Mouse (Mus musculus) neural tube, embryonic 12.5 days (tissue): Measurements from ENCODE around the gene Edem3. TPM values are rescaled to one million over a fixed set of nuclear protein-coding genes. Genes with fewer than 3 reads are reported as not detected.
"Not testable (repeated sequence)": the region's sequence is repeated elsewhere in the genome, so short reads cannot be mapped to it uniquely, and the experiment has no call there.

Source experiments
- ATAC-seq: fragments of 200-750 bp; cut with Nextera tagmentation; 2 replicates; pipeline ENCODE4 v1.8.0; 2017; ENCODE audit warnings: low read depth, mild to moderate bottlenecking, moderate TSS enrichment, moderate library complexity; ENCODE audit not compliant: low FRiP score
- H3K27ac ChIP-seq: fragments of 300-500 bp; sonication (generic); 2 replicates; pipeline ENCODE4 v1.5.1; 2016
- H3K27me3 ChIP-seq: fragments of 300-500 bp; sonication (generic); replicated peaks from 2 replicates; pipeline ENCODE4 v1.6.1; 2016; ENCODE audit warnings: mild to moderate bottlenecking
- H3K36me3 ChIP-seq: fragments of 300-500 bp; sonication (generic); 2 replicates; pipeline ENCODE4 v1.6.1; 2016; ENCODE audit warnings: mild to moderate bottlenecking
- H3K4me1 ChIP-seq: fragments of 300-500 bp; sonication (generic); 2 replicates; pipeline ENCODE4 v1.6.1; 2016
- H3K4me2 ChIP-seq: fragments of 300-500 bp; sonication (generic); replicated peaks from 2 replicates; pipeline ENCODE4 v1.6.1; 2016; ENCODE audit warnings: mild to moderate bottlenecking
- H3K4me3 ChIP-seq: fragments of 300-500 bp; sonication (generic); 2 replicates; pipeline ENCODE4 v1.5.1; 2016
- H3K9ac ChIP-seq: fragments of 300-500 bp; sonication (generic); 2 replicates; pipeline ENCODE4 v1.6.1; 2016; ENCODE audit warnings: mild to moderate bottlenecking
- H3K9me3 ChIP-seq: fragments of 300-500 bp; sonication (generic); 2 replicates; pipeline ENCODE4 v1.6.1; 2016; ENCODE audit warnings: mild to moderate bottlenecking
- WGBS: fragments of 180-500 bp; shearing (Covaris S2); methylation state at CpG from one replicate; pipeline ENCODE4 v1.1.7; 2016; 5-methylcytosine and 5-hydroxymethylcytosine counted together
- polyA plus RNA-seq: library from polyadenylated mRNA; unstranded; fragments of >200 nt; fragmentation: Nextera tagmentation; extraction: Ambion mirVana; gene quantifications from 2 replicates; pipeline ENCODE4 v1.2.1, GENCODE M21; 2016

The Edem3 gene
- polyA plus RNA-seq, 1 experiment from 2014 or later, result 26.2 TPM

DNA sequence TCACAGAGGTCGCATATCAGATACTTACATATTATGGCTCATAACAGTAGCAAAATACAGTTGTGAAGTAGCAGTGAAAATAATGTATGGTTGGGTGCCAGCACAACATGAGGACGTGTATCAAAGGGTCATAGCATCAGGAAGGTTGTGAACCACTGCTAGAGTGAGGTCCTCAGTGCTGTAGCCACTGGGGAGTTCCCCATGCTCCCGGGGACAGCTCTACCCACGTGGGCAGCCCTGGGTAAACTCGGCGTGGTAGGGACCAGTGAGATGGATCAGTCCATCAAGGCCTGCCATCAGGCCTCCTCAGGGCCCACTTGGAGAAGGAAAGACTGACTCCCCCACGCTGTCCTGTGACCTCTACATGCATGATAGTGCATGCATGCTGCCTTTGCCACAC, 26.3 kb downstream of the Edem3 start:
- Histone ChIP-seq H3K4me3 (no peak overlapping the region), H3K9ac (no peak overlapping the region), H3K27me3 (no peaks in the 10 kb centered on the region), H3K36me3 (peaks cover 35% of the 10 kb centered on the region), H3K9me3 (no peaks in the 10 kb centered on the region), H3K4me1 (no peaks in the 10 kb centered on the region), H3K4me2 (no peak overlapping the region), H3K27ac (no peak overlapping the region)
- WGBS, result 87% methylated on average over 7 of the region's 7 CpGs
- no peak for ATAC-seq

GRCm38 (mm10) chr1:151783403-151783802, 28.2 kb downstream of the Edem3 start:
- 80% methylated on average over 2 of the region's 2 CpGs for WGBS
- H3K36me3 ChIP-seq, result peaks cover 18% of the 10 kb centered on the region
- H3K9ac ChIP-seq, result no peak overlapping the region
- H3K9me3 ChIP-seq, result no peaks in the 10 kb centered on the region
- no peak for ATAC-seq
- H3K4me3 ChIP-seq, result no peak overlapping the region
- H3K27ac ChIP-seq, result no peak overlapping the region
- H3K4me1 ChIP-seq, result no peaks in the 10 kb centered on the region
- H3K4me2 ChIP-seq, result no peak overlapping the region
- H3K27me3 ChIP-seq, result no peaks in the 10 kb centered on the region

GRCm38 (mm10) chr1:151786406-151786805, 31.2 kb downstream of the Edem3 start:
- Histone ChIP-seq H3K27ac (no peak overlapping the region), H3K27me3 (no peaks in the 10 kb centered on the region), H3K36me3 (peaks cover 18% of the 10 kb centered on the region), H3K4me3 (no peak overlapping the region), H3K4me1 (no peaks in the 10 kb centered on the region), H3K9me3 (no peaks in the 10 kb centered on the region), H3K4me2 (no peak overlapping the region), H3K9ac (no peak overlapping the region)
- WGBS, result 93% methylated on average over 5 of the region's 5 CpGs
- ATAC-seq, result no peak

- Histone ChIP-seq H3K4me2 (no peak overlapping the region), H3K4me3 (no peak overlapping the region), H3K36me3 (peaks cover 12% of the 10 kb centered on the region), H3K4me1 (no peaks in the 10 kb centered on the region), H3K27me3 (no peaks in the 10 kb centered on the region), H3K9me3 (no peaks in the 10 kb centered on the region), H3K27ac (no peak overlapping the region), H3K9ac (no peak overlapping the region)
- WGBS, result 62% methylated on average over 4 of the region's 4 CpGs
- ATAC-seq, result no peak
Measured at GRCm38 (mm10) chr1:151789136-151789535, 34.0 kb downstream of the Edem3 start.

- ATAC-seq, result not testable (repeated sequence)
- WGBS, result 90% methylated on average over 8 of the region's 8 CpGs
Measured at GRCm38 (mm10) chr1:151792076-151792475, 36.9 kb downstream of the Edem3 start.

GRCm38 (mm10) chr1:151802795-151803194, 47.6 kb downstream of the Edem3 start:
- ATAC-seq, H3K4me1 ChIP-seq, H3K9ac ChIP-seq, H3K4me2 ChIP-seq, H3K27ac ChIP-seq, H3K9me3 ChIP-seq, H3K4me3 ChIP-seq, H3K27me3 ChIP-seq: not testable (repeated sequence)
- peaks cover 36% of the 10 kb centered on the region for H3K36me3 ChIP-seq
- 87% methylated on average over 3 of the region's 3 CpGs for WGBS

More at GRCm38 (mm10) chr1:151792076-151792475, 36.9 kb downstream of the Edem3 start:
- H3K36me3 ChIP-seq, result peaks cover 24% of the 10 kb centered on the region
- H3K9ac ChIP-seq, H3K27me3 ChIP-seq, H3K4me2 ChIP-seq, H3K4me1 ChIP-seq, H3K9me3 ChIP-seq, H3K27ac ChIP-seq, H3K4me3 ChIP-seq: not testable (repeated sequence)

GRCm38 (mm10) chr1:151807286-151807685, 52.1 kb downstream of the Edem3 start:
- Histone ChIP-seq H3K4me2 (no peak overlapping the region), H3K4me1 (peaks cover 3% of the 10 kb centered on the region; the same call in 1 of the 2 replicates), H3K27ac (no peak overlapping the region), H3K9me3 (no peaks in the 10 kb centered on the region), H3K36me3 (peaks cover 36% of the 10 kb centered on the region), H3K27me3 (no peaks in the 10 kb centered on the region), H3K4me3 (no peak overlapping the region), H3K9ac (no peak overlapping the region)
- 94% methylated on average over 5 of the region's 5 CpGs for WGBS
- no peak for ATAC-seq

GRCm38 (mm10) chr1:151810628-151811421, 55.7 kb downstream of the Edem3 start:
- Histone ChIP-seq H3K9me3 (no peaks in the 10 kb centered on the region), H3K27me3 (no peaks in the 10 kb centered on the region), H3K4me2 (no peak overlapping the region), H3K4me1 (peaks cover 3% of the 10 kb centered on the region; the same call in 1 of the 2 replicates), H3K27ac (no peak overlapping the region), H3K9ac (no peak overlapping the region), H3K36me3 (peaks cover 43% of the 10 kb centered on the region), H3K4me3 (no peak overlapping the region)
- WGBS, result 65% methylated on average over 7 of the region's 7 CpGs
- no peak for ATAC-seq

GRCm38 (mm10) chr1:151811456-151811855, 56.3 kb downstream of the Edem3 start:
- WGBS, result 91% methylated on average over 16 of the region's 16 CpGs
- peaks cover 42% of the 10 kb centered on the region for H3K36me3 ChIP-seq

GRCm38 (mm10) chr1:151812004-151812712, 57.0 kb downstream of the Edem3 start:
- 74% methylated on average over 13 of the region's 13 CpGs for WGBS

More at GRCm38 (mm10) chr1:151811456-151811855, 56.3 kb downstream of the Edem3 start:
- ATAC-seq, result no peak
- H3K4me2 ChIP-seq, result no peak overlapping the region
- no peaks in the 10 kb centered on the region for H3K27me3 ChIP-seq
- H3K4me3 ChIP-seq, result no peak overlapping the region
- no peak overlapping the region for H3K27ac ChIP-seq
- no peak overlapping the region for H3K9ac ChIP-seq
- peaks cover 3% of the 10 kb centered on the region; the same call in 1 of the 2 replicates for H3K4me1 ChIP-seq
- no peaks in the 10 kb centered on the region for H3K9me3 ChIP-seq

GRCm38 (mm10) chr1:151816051-151816450, 60.9 kb downstream of the Edem3 start:
- Histone ChIP-seq H3K9me3 (no peaks in the 10 kb centered on the region), H3K27ac (no peak overlapping the region), H3K9ac (no peak overlapping the region), H3K4me2 (no peak overlapping the region), H3K36me3 (peaks cover 45% of the 10 kb centered on the region), H3K27me3 (no peaks in the 10 kb centered on the region), H3K4me1 (no peaks in the 10 kb centered on the region; the same call in 1 of the 2 replicates), H3K4me3 (no peak overlapping the region)
- WGBS, result 96% methylated on average over 3 of the region's 3 CpGs
- no peak for ATAC-seq

More at GRCm38 (mm10) chr1:151812004-151812712, 57.0 kb downstream of the Edem3 start:
- peaks cover 3% of the 10 kb centered on the region; the same call in 1 of the 2 replicates for H3K4me1 ChIP-seq
- no peaks in the 10 kb centered on the region for H3K9me3 ChIP-seq
- peaks cover 46% of the 10 kb centered on the region for H3K36me3 ChIP-seq
- no peak overlapping the region for H3K9ac ChIP-seq
- H3K4me3 ChIP-seq, result no peak overlapping the region
- no peaks in the 10 kb centered on the region for H3K27me3 ChIP-seq
- ATAC-seq, result no peak
- H3K27ac ChIP-seq, result no peak overlapping the region
- no peak overlapping the region for H3K4me2 ChIP-seq

DNA sequence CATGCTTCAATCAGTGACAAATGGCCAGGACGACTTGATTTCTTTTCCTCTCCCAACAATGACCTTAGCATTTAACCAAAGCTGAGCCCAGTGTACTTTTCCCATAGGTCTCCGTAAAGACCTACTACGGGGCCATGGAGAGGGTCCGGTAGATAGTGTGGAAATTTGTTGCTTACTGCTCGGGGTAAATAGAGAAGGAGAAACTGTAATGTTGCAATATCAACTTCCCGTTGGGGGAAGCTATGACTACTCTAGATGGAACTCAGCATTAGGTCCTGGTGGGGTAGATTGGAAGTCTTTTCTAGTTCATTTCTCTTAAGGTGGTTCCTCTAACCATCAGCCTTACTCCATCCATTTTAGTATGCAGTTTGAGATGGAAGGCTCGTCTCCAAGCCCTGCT, 64.0 kb downstream of the Edem3 start:
- no peak overlapping the region for H3K9ac ChIP-seq
- WGBS, result 90% methylated on average over 7 of the region's 7 CpGs
- H3K27ac ChIP-seq, result no peak overlapping the region
- no peak for ATAC-seq
- no peak overlapping the region for H3K4me3 ChIP-seq
- H3K4me1 ChIP-seq, result no peaks in the 10 kb centered on the region
- H3K4me2 ChIP-seq, result no peak overlapping the region
- H3K9me3 ChIP-seq, result no peaks in the 10 kb centered on the region
- H3K27me3 ChIP-seq, result no peaks in the 10 kb centered on the region
- H3K36me3 ChIP-seq, result peaks cover 30% of the 10 kb centered on the region
